Mouse (Mus musculus): ENCODE measurements around the gene Trpc6.

Trpc6 gene

GRCm38 (mm10) chr9:8544041-8544794 is at the start of gene Trpc6:
Gene Trpc6 (plus strand): TSS chr9:8544142.
- no peak for DNase-seq (ENCODE audit: low read depth, low spot score)

GRCm38 (mm10) chr9:8520911-8521310 is 23.0 kb upstream of the Trpc6 start:
- DNase-seq (ENCODE audit: low read depth, low spot score), result no peak

- DNase-seq (ENCODE audit: low read depth, low spot score), result no peak
Observed at GRCm38 (mm10) chr9:8533670-8534069, 10.3 kb upstream of the Trpc6 start.

GRCm38 (mm10) chr9:8545236-8545635 is 1.3 kb downstream of the Trpc6 start:
- DNase-seq (ENCODE audit: low read depth, low spot score), result no peak

- no peak for DNase-seq (ENCODE audit: low read depth, low spot score)
Observed at GRCm38 (mm10) chr9:8558574-8558973, 14.6 kb downstream of the Trpc6 start.

- DNase-seq (ENCODE audit: low read depth, low spot score), result no peak
Observed at GRCm38 (mm10) chr9:8592618-8593017, 48.7 kb downstream of the Trpc6 start.

- DNase-seq (ENCODE audit: low read depth, low spot score), result no peak
Observed at GRCm38 (mm10) chr9:8597089-8597488, 53.1 kb downstream of the Trpc6 start.

GRCm38 (mm10) chr9:8606816-8607491 is 63.0 kb downstream of the Trpc6 start:
- DNase-seq (ENCODE audit: low read depth, low spot score), result no peak

- no peak for DNase-seq (ENCODE audit: low read depth, low spot score)
Observed at GRCm38 (mm10) chr9:8634344-8634743, 90.4 kb downstream of the Trpc6 start.

GRCm38 (mm10) chr9:8643453-8643852 is 99.5 kb downstream of the Trpc6 start:
- DNase-seq (ENCODE audit: low read depth, low spot score), result no peak

GRCm38 (mm10) chr9:8655347-8655746 is 111.4 kb downstream of the Trpc6 start:
- no peak for DNase-seq (ENCODE audit: low read depth, low spot score)

GRCm38 (mm10) chr9:8672944-8673343 is 129.0 kb downstream of the Trpc6 start:
- DNase-seq (ENCODE audit: low read depth, low spot score), result no peak

- DNase-seq (ENCODE audit: low read depth, low spot score), result no peak
Observed at GRCm38 (mm10) chr9:8676607-8677006, 132.7 kb downstream of the Trpc6 start.

GRCm38 (mm10) chr9:8693177-8693576 is 149.2 kb downstream of the Trpc6 start:
- no peak for DNase-seq (ENCODE audit: low read depth, low spot score)

- peak; percentile 21 for DNase-seq (ENCODE audit: low read depth, low spot score)
Observed at GRCm38 (mm10) chr9:8700669-8701068, 156.7 kb downstream of the Trpc6 start.

- DNase-seq (ENCODE audit: low read depth, low spot score), result no peak
Observed at GRCm38 (mm10) chr9:8703516-8703915, 159.6 kb downstream of the Trpc6 start.

- no peak for DNase-seq (ENCODE audit: low read depth, low spot score)
Observed at GRCm38 (mm10) chr9:8703956-8704355, 160.0 kb downstream of the Trpc6 start.

GRCm38 (mm10) chr9:8710052-8710739 is 166.3 kb downstream of the Trpc6 start:
- DNase-seq (ENCODE audit: low read depth, low spot score), result no peak

GRCm38 (mm10) chr9:8719017-8719416 is 175.1 kb downstream of the Trpc6 start:
- DNase-seq (ENCODE audit: low read depth, low spot score), result no peak

- no peak for DNase-seq (ENCODE audit: low read depth, low spot score)
Observed at GRCm38 (mm10) chr9:8729056-8729455, 185.1 kb downstream of the Trpc6 start.

Measured in skeletal muscle tissue, adult 2 months (tissue).